Mouse (Mus musculus): Measurements from ENCODE around the gene Sel1l2. TPM values are rescaled to one million over a fixed set of nuclear protein-coding genes. Genes with fewer than 3 reads are reported as not detected.
A peak's percentile ranks its signal among the peaks of the same experiment; 100 is the strongest.
"Not testable (repeated sequence)": the region's sequence is repeated elsewhere in the genome, so short reads cannot be mapped to it uniquely, and the experiment has no call there.

The Sel1l2 gene
- polyA plus RNA-seq, 1 experiment = not detected

GRCm38 (mm10) chr2:140214519-140215027 is 174.9 kb downstream of the Sel1l2 start:
- no peak for DNase-seq
- WGBS = 94% methylated on average over 4 of the region's 4 CpGs
- Histone ChIP-seq H3K27me3 (ENCODE audit: control insufficient read depth, insufficient read depth, low read length) (no peaks in the 10 kb centered on the region), H3K27ac (ENCODE audit: insufficient read depth, low read length) (no peak overlapping the region), H3K4me3 (replicated peaks; ENCODE audit: insufficient read depth, low read depth, low read length) (no peak overlapping the region), H3K4me1 (ENCODE audit: control insufficient read depth, insufficient read depth, low read length) (peaks cover 3% of the 10 kb centered on the region; the same call in 1 of the 2 replicates)
- TF ChIP-seq CTCF (IDR thresholded peaks at IDR 0.05; ENCODE audit: borderline replicate concordance, insufficient read depth, low read depth, low read length) = no peak
- TF ChIP-seq POLR2A (IDR thresholded peaks at IDR 0.05; ENCODE audit: borderline replicate concordance, insufficient read depth, low read length) = no peak

- Histone ChIP-seq H3K4me1 (ENCODE audit: control insufficient read depth, insufficient read depth, low read length) (no peaks in the 10 kb centered on the region), H3K27me3 (ENCODE audit: control insufficient read depth, insufficient read depth, low read length) (no peaks in the 10 kb centered on the region), H3K27ac (ENCODE audit: insufficient read depth, low read length) (no peak overlapping the region), H3K4me3 (replicated peaks; ENCODE audit: insufficient read depth, low read depth, low read length) (no peak overlapping the region)
- no peak for DNase-seq
- WGBS = 93% methylated on average over 7 of the region's 7 CpGs
- no peak for TF ChIP-seq POLR2A (IDR thresholded peaks at IDR 0.05; ENCODE audit: borderline replicate concordance, insufficient read depth, low read length)
- TF ChIP-seq CTCF (IDR thresholded peaks at IDR 0.05; ENCODE audit: borderline replicate concordance, insufficient read depth, low read depth, low read length) = no peak
Measured at GRCm38 (mm10) chr2:140203756-140204155, 185.8 kb downstream of the Sel1l2 start.

- Histone ChIP-seq H3K27me3 (ENCODE audit: control insufficient read depth, insufficient read depth, low read length) (no peaks in the 10 kb centered on the region), H3K4me3 (replicated peaks; ENCODE audit: insufficient read depth, low read depth, low read length) (no peak overlapping the region), H3K4me1 (ENCODE audit: control insufficient read depth, insufficient read depth, low read length) (no peaks in the 10 kb centered on the region), H3K27ac (ENCODE audit: insufficient read depth, low read length) (no peak overlapping the region)
- 72% methylated on average over 5 of the region's 5 CpGs for WGBS
- no peak for DNase-seq
- TF ChIP-seq POLR2A (IDR thresholded peaks at IDR 0.05; ENCODE audit: borderline replicate concordance, insufficient read depth, low read length) (no peak), CTCF (IDR thresholded peaks at IDR 0.05; ENCODE audit: borderline replicate concordance, insufficient read depth, low read depth, low read length) (no peak)
Measured at GRCm38 (mm10) chr2:140202573-140202972, 186.9 kb downstream of the Sel1l2 start.

- TF ChIP-seq POLR2A (IDR thresholded peaks at IDR 0.05; ENCODE audit: borderline replicate concordance, insufficient read depth, low read length) (no peak), CTCF (IDR thresholded peaks at IDR 0.05; ENCODE audit: borderline replicate concordance, insufficient read depth, low read depth, low read length) (peak; percentile 33; the same call in 1 of the 2 replicates)
- Histone ChIP-seq H3K4me1 (ENCODE audit: control insufficient read depth, insufficient read depth, low read length) (no peaks in the 10 kb centered on the region), H3K4me3 (replicated peaks; ENCODE audit: insufficient read depth, low read depth, low read length) (no peak overlapping the region), H3K27ac (ENCODE audit: insufficient read depth, low read length) (no peak overlapping the region), H3K27me3 (ENCODE audit: control insufficient read depth, insufficient read depth, low read length) (no peaks in the 10 kb centered on the region)
- 84% methylated on average over 2 of the region's 2 CpGs for WGBS
- DNase-seq = no peak
Measured at GRCm38 (mm10) chr2:140200713-140201112, 188.8 kb downstream of the Sel1l2 start.

- 95% methylated on average over 3 of the region's 3 CpGs for WGBS
- not testable (repeated sequence) for DNase-seq; H3K27me3 ChIP-seq (ENCODE audit: control insufficient read depth, insufficient read depth, low read length); H3K27ac ChIP-seq (ENCODE audit: insufficient read depth, low read length); H3K4me1 ChIP-seq (ENCODE audit: control insufficient read depth, insufficient read depth, low read length); H3K4me3 ChIP-seq (replicated peaks; ENCODE audit: insufficient read depth, low read depth, low read length)
Measured at GRCm38 (mm10) chr2:140185685-140186210, 203.8 kb downstream of the Sel1l2 start.

Other genes with a start within 250 kb of the Sel1l2 start
- gene Gm17374, start 237.7 kb downstream of the Sel1l2 start, polyA plus RNA-seq (2012; rRNA removed) = not detected in 2 replicates
- gene Esf1, start 219.1 kb downstream of the Sel1l2 start, polyA plus RNA-seq (2012; rRNA removed) = 15.1 and 15.4 TPM in 2 replicates
- 52.8 and 58.2 TPM in 2 replicates for gene Ndufaf5, start 219.1 kb downstream of the Sel1l2 start, polyA plus RNA-seq (2012; rRNA removed)
- 20.2 and 21.1 TPM in 2 replicates for gene Macrod2, start 5.6 kb upstream of the Sel1l2 start, polyA plus RNA-seq (2012; rRNA removed)

All from cerebellum, adult 2 months (tissue).